Mouse (Mus musculus) brain, embryonic 14.5 days (tissue): Measurements from ENCODE around the gene Ankrd26. TPM values are rescaled to one million over a fixed set of nuclear protein-coding genes. Genes with fewer than 3 reads are reported as not detected.

Experiments
- DNase-seq: peaks from one replicate; pipeline ENCODE4 v3.0.0-alpha.2; 2011; ENCODE audit warnings: low read depth
- CTCF ChIP-seq: fragments of 200-500 bp; IDR thresholded peaks from 2 replicates; pipeline ENCODE4 v1.5.1; 2012; ENCODE audit warnings: inconsistent platforms, mild to moderate bottlenecking, moderate library complexity, borderline replicate concordance; ENCODE audit not compliant: insufficient read depth, insufficient read length; ENCODE audit errors: extremely low read depth
- POLR2A ChIP-seq: fragments of 200-500 bp; IDR thresholded peaks from 2 replicates; pipeline ENCODE4 v1.6.1; 2012; ENCODE audit warnings: mild to moderate bottlenecking, inconsistent platforms, borderline replicate concordance; ENCODE audit not compliant: poor library complexity, insufficient read depth, insufficient read length, severe bottlenecking; ENCODE audit errors: extremely low read depth
- polyA plus RNA-seq: library from polyadenylated mRNA; depleted of rRNA; stranded (reverse); fragments of >200 nt; gene quantifications from 2 replicates; pipeline ENCODE4 v1.2.3, GENCODE M21; 2012; rRNA removed

Gene Ankrd26
- polyA plus RNA-seq, 1 experiment = 11.3 TPM

- no peak for DNase-seq
- TF ChIP-seq POLR2A (no peak), CTCF (no peak)
These were observed 99.8 kb downstream of the Ankrd26 start for GRCm38 (mm10) chr6:118462069-118462705.

- no peak for TF ChIP-seq POLR2A
- TF ChIP-seq CTCF = no peak
These were observed 104.3 kb downstream of the Ankrd26 start for GRCm38 (mm10) chr6:118457726-118458125.

GRCm38 (mm10) chr6:118455042-118455631, 106.9 kb downstream of the Ankrd26 start, which contains the start of gene Zfp248:
TSS of gene Zfp248 (minus strand) at chr6:118455528.
- DNase-seq = peak; percentile 97
- TF ChIP-seq POLR2A (peak; percentile 49; the same call in 1 of the 2 replicates), CTCF (peak; percentile 66; the same call in 1 of the 2 replicates)

More at GRCm38 (mm10) chr6:118457726-118458125, 104.3 kb downstream of the Ankrd26 start:
- DNase-seq = no peak

- no peak for DNase-seq
- TF ChIP-seq CTCF = no peak
- TF ChIP-seq POLR2A = no peak
These were observed 107.6 kb downstream of the Ankrd26 start for GRCm38 (mm10) chr6:118454452-118454851.

Other genes with a start within 250 kb of the Ankrd26 start
- gene Bms1, start 142.8 kb downstream of the Ankrd26 start, polyA plus RNA-seq = 11.9 and 21.2 TPM in 2 replicates
- gene Zfp248, start 106.7 kb downstream of the Ankrd26 start, polyA plus RNA-seq = 6.0 and 9.3 TPM in 2 replicates
- gene Zfp9, start 82.9 kb downstream of the Ankrd26 start, polyA plus RNA-seq = 14.6 and 19.4 TPM in 2 replicates